Mouse (Mus musculus) E14TG2a.4 (cell line): ENCODE measurements around the gene Gm13272.
"Not testable (repeated sequence)": the region's sequence is repeated elsewhere in the genome, so short reads cannot be mapped to it uniquely, and the experiment has no call there.

Experiments
- CTCF ChIP-seq: conservative IDR thresholded peaks from 2 replicates; pipeline ENCODE4 v1.5.1; 2014; ENCODE audit warnings: low read length
- NANOG ChIP-seq: IDR thresholded peaks from 2 replicates; pipeline ENCODE4 v1.6.1; 2014; ENCODE audit warnings: borderline replicate concordance, low read length, mixed read lengths

- TF ChIP-seq CTCF, NANOG: not testable (repeated sequence)
These were observed 11.6 kb downstream of the Gm13272 start, which contains the start of gene Gm13278 for GRCm38 (mm10) chr4:88791250-88791649.
